In the genomic region with DNA sequence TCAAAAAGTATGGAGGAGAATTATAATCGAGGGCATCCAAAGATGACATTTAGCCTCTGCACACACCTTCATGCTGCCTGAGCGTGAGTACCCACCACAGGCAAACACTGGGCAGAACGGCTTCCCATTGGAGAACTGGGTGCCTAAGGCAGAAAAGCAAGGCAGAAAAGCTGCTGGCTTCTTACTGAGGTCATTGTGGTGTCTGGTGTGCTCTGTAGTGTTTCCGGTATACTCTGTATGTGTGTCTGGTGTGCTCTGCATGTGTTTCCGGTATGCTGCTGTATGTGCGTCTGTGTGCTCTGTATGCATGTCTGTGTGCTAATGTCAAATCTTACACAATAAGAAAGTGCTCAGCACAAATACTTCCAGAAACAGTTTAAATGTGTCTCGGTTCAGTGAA, we compare ENCODE assay signal across 11 mouse cellular contexts.
DNase-seq lines count a peak whose midpoint lies in the region; ATAC-seq and TF ChIP-seq lines count a peak whose summit lies in the region.
"Had no signal": no experiment of that assay in that cellular context is flagged by ENCODE, and none has a peak within 500 bp of the region (broad histone marks: within the 10 kb centered on the region; RNA-seq: fewer than 3 reads in every experiment).

No protein-coding gene starts in this region.

- H3K4me2 ChIP-seq in heart, embryonic 14.5 days (ENCODE audit: low read length): no peak overlapping the region
- peak overlapping the region; percentile 91 for H3K4me2 ChIP-seq in myocyte (ENCODE audit: low read depth)
- H3K4me2 ChIP-seq: liver, embryonic 15.5 days had no signal

- 89% methylated on average over 7 of the region's 7 CpGs for WGBS in heart, embryonic 14.5 days
- WGBS in spleen, adult 2 months: 72% methylated on average over 7 of the region's 7 CpGs

- H3K36me3 ChIP-seq in heart, embryonic 14.5 days (ENCODE audit: control insufficient read depth, insufficient read depth, low read length): no peaks in the 10 kb centered on the region
- H3K36me3 ChIP-seq in spleen, adult 2 months (ENCODE audit: control insufficient read depth, insufficient read depth, low read length): no peaks in the 10 kb centered on the region
- H3K36me3 ChIP-seq in myocyte (ENCODE audit: control insufficient read depth, insufficient read depth): no peaks in the 10 kb centered on the region
- H3K36me3 ChIP-seq: liver, embryonic 15.5 days had no signal

- TF ChIP-seq CTCF in spleen, adult 2 months (IDR thresholded peaks at IDR 0.05; ENCODE audit: extremely low read depth, insufficient read depth, insufficient read length, insufficient replicate concordance): no peak

- no peak for TF ChIP-seq POLR2A in spleen, adult 2 months (IDR thresholded peaks at IDR 0.05; ENCODE audit: low read depth, low read length)
- no peak for TF ChIP-seq POLR2A in myocyte (IDR thresholded peaks at IDR 0.05; ENCODE audit: insufficient read length, low read depth)

- no peak overlapping the region for H3ac ChIP-seq in myocyte (ENCODE audit: control insufficient read depth, insufficient read length)

- no peaks in the 10 kb centered on the region for H3K9me3 ChIP-seq in heart, embryonic 14.5 days (ENCODE audit: control insufficient read depth, low read length)
- H3K9me3 ChIP-seq: liver, embryonic 15.5 days had no signal

- H3K9ac ChIP-seq in heart, embryonic 14.5 days (ENCODE audit: low read length): no peak overlapping the region
- H3K9ac ChIP-seq: liver, embryonic 15.5 days had no signal

- no peak for DNase-seq in heart, postnatal 14 days
- no peak for DNase-seq in spleen, adult 2 months (ENCODE audit: low read depth in 1 of 2, low spot score in 2 of 2)
- no peak for DNase-seq in spleen, postnatal 10 days (ENCODE audit: low spot score in 2 of 2)
- peak; percentile 29 for DNase-seq in thymus, postnatal 4 days
- DNase-seq in cerebellum, adult 11-12 months: no peak
- no peak for DNase-seq in adrenal gland, postnatal 14 days
- DNase-seq: cerebellum, adult 18-20 months had no signal

- peaks cover 16 to 33% of the 10 kb centered on the region in 2 experiments for H3K4me1 ChIP-seq in heart, embryonic 14.5 days (ENCODE audit: control insufficient read depth in 2 of 2, insufficient read depth in 2 of 2, low read length in 2 of 2)
- H3K4me1 ChIP-seq in spleen, adult 2 months (ENCODE audit: control insufficient read depth, insufficient read depth, insufficient read length): peaks cover 12% of the 10 kb centered on the region; the same call in 1 of the 2 replicates
- H3K4me1 ChIP-seq: liver, embryonic 15.5 days had no signal

- H3K27me3 ChIP-seq in heart, embryonic 14.5 days (ENCODE audit: control insufficient read depth, insufficient read depth, low read length): no peaks in the 10 kb centered on the region
- no peaks in the 10 kb centered on the region for H3K27me3 ChIP-seq in spleen, adult 2 months (ENCODE audit: control insufficient read depth, insufficient read depth, low read length)
- H3K27me3 ChIP-seq in myocyte (ENCODE audit: control insufficient read depth, insufficient read depth, insufficient read length): no peaks in the 10 kb centered on the region
- H3K27me3 ChIP-seq: liver, embryonic 15.5 days had no signal

- ATAC-seq in heart, embryonic 14.5 days (ENCODE audit: insufficient number of reproducible peaks, insufficient read depth, low FRiP score, low read depth): no peak

- no peak overlapping the region for H3K4me3 ChIP-seq in heart, embryonic 14.5 days (ENCODE audit: control insufficient read depth in 1 of 2, insufficient read depth in 1 of 2, low read depth in 1 of 2, low read length in 2 of 2)
- no peak overlapping the region for H3K4me3 ChIP-seq in spleen, adult 2 months (ENCODE audit: extremely low read depth, insufficient read depth, insufficient read length)
- no peak overlapping the region for H3K4me3 ChIP-seq in myocyte
- H3K4me3 ChIP-seq: erythroblast, embryonic 14.5 days; liver, embryonic 15.5 days had no signal

- peaks cover 7% of the 10 kb centered on the region for H3K79me2 ChIP-seq in myocyte (ENCODE audit: control insufficient read depth, insufficient read depth)

- intact Hi-C loops in heart, postnatal 14 days (cut with DNase I): no loop called here

- H3K27ac ChIP-seq in heart, embryonic 14.5 days (replicated peaks in 1 of 2; ENCODE audit: control insufficient read depth in 1 of 2, insufficient read depth in 1 of 2, low read depth in 2 of 2, low read length in 2 of 2): peak overlapping the region; percentile 8 to 73; a peak in 3 of 4 replicates
- H3K27ac ChIP-seq in spleen, adult 2 months (ENCODE audit: insufficient read depth, low read length): peak overlapping the region; percentile 20
- H3K27ac ChIP-seq: liver, embryonic 15.5 days had no signal

TF ChIP-seq in myocyte, 11 proteins besides CTCF, POLR2A, EP300 and RAD21:
- TF ChIP-seq SRF (IDR thresholded peaks at IDR 0.05; ENCODE audit: control insufficient read depth, insufficient read length, low read depth) (no peak), MAX (IDR thresholded peaks at IDR 0.05; ENCODE audit: low read depth) (no peak), USF1 (IDR thresholded peaks at IDR 0.05; ENCODE audit: low read depth) (no peak), CEBPB (IDR thresholded peaks at IDR 0.05; ENCODE audit: insufficient read depth, poor library complexity, severe bottlenecking) (no peak), MYOG (IDR thresholded peaks at IDR 0.05; ENCODE audit: control insufficient read depth in 1 of 3, insufficient read depth in 1 of 3, insufficient read length in 2 of 3, low read depth in 2 of 3) (no peak), E2F4 (IDR thresholded peaks at IDR 0.05; ENCODE audit: insufficient read depth) (no peak)
TF ChIP-seq in myocyte: peak in this region for 0.
